Mouse (Mus musculus) cerebellum, adult 11-12 months (tissue): ENCODE results near the gene Fthl17b.
"Not testable (repeated sequence)": the region's sequence is repeated elsewhere in the genome, so short reads cannot be mapped to it uniquely, and the experiment has no call there.

Experiments
- DNase-seq: peaks from one replicate; pipeline ENCODE4 v3.0.0; 2022

Gene Fthl17b

GRCm38 (mm10) chrX:8962875-8963274 is at the start of gene Fthl17b:
TSS of gene Fthl17b (minus strand) at chrX:8962975.
- DNase-seq, result not testable (repeated sequence)

GRCm38 (mm10) chrX:8986655-8987054 is 23.9 kb upstream of the Fthl17b start, which contains the start of gene Fthl17d:
TSS of gene Fthl17d (minus strand) at chrX:8986755.
- DNase-seq, result not testable (repeated sequence)

- DNase-seq, result not testable (repeated sequence)
Observed at GRCm38 (mm10) chrX:8976459-8976858, 13.7 kb upstream of the Fthl17b start, which contains the start of gene Fthl17c. TSS of gene Fthl17c (minus strand) at chrX:8976559.

- not testable (repeated sequence) for DNase-seq
Observed at GRCm38 (mm10) chrX:8964618-8965017, 1.8 kb upstream of the Fthl17b start.

GRCm38 (mm10) chrX:8948130-8948805 is 14.5 kb downstream of the Fthl17b start:
- DNase-seq, result peak; percentile 58

GRCm38 (mm10) chrX:8944041-8944440 is 18.7 kb downstream of the Fthl17b start:
- no peak for DNase-seq

- DNase-seq, result no peak
Observed at GRCm38 (mm10) chrX:8927308-8927707, 35.5 kb downstream of the Fthl17b start.

GRCm38 (mm10) chrX:8921813-8922607 is 40.8 kb downstream of the Fthl17b start:
- no peak for DNase-seq

GRCm38 (mm10) chrX:8921080-8921479 is 41.7 kb downstream of the Fthl17b start:
- no peak for DNase-seq
